Mouse (Mus musculus): ENCODE measurements around the gene Pik3r6. TPM values are rescaled to one million over a fixed set of nuclear protein-coding genes. Genes with fewer than 3 reads are reported as not detected.
A peak's percentile ranks its signal among the peaks of the same experiment; 100 is the strongest.

Gene Pik3r6
- total RNA-seq, 2 experiments from 2014 or later, result 2.8 to 3.2 TPM

DNA sequence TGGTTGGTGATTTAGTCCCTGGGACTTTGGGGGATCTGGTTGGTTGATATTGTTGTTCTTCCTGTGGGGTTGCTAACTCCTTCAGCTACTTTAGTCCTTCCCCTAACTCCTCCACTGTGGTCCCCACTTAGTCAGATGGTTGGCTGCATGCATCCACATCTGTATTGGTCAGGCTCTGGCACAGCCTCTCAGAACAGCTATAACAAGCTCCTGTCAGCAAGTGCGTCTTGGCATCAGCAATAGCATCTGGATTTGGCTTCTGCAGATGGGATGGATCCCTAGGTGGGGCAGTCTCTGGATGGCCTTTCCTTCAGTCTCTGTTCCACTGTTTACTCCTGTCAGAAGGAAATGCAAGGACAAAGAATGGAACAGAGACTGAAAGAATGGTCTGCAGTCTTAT lies 74.3 kb downstream of the Pik3r6 start:
- DNase-seq (ENCODE audit: low spot score in 2 of 2), result no peak

DNA sequence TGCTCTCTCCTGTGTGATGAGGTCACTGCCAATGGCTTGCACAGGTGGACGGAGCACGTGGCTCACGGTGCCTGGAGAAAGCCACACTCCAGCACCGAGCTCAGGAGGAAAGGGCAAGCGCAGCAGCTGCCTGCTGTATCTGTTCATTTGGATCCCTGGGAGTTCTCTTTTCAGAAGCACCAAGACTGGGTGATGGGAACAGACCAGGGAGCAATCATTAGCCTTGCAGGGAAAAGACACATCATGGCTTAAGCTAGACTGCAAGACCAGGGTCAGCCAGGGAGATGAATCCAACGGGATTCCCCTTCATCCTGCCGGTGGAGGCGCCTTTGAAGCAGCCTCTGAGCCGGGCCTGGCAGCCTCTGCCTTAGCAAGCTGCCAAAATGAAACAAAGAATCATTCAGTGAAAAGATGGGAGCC lies 76.7 kb downstream of the Pik3r6 start:
- no peak for DNase-seq (ENCODE audit: low spot score in 2 of 2)

DNA sequence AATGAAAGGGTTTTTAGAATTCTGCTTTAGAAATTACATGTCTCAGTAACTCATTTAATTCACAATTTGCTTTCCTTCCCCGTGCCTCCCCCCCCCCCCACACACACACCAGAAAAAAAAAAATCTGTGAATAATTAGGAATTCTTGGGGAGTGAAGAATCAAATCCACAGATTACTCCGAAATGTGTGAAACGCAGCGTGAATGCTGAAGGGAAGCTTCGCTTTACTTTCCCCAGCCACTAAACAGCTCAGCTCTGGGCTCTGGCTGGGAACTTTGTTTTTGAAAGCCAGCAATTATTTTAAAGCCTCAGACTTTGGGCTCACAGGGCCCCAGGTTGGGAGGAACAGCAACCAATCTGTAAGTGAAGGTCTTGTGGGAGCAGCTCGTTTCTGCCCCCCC lies 77.7 kb downstream of the Pik3r6 start:
- DNase-seq (ENCODE audit: low spot score in 2 of 2), result no peak

DNA sequence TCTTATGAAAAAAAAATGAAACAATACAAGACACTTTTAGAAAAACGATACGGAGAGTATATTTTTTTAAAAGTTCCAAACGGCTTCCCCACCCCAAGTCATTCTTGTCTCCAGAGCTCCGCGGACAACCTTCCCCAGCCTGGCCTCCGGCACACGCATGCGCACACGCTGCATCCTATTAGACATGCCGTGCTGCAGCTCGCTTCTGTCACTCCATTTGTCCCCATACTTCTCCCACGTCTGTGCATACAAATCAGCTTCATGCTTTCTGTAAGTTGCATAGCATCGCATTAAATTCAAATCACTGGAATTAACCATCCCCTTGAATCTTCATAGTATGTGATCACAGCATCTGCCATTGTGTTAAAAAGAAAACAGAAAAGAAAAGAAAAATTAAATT lies 80.4 kb downstream of the Pik3r6 start:
- DNase-seq (ENCODE audit: low spot score in 2 of 2), result no peak

DNA sequence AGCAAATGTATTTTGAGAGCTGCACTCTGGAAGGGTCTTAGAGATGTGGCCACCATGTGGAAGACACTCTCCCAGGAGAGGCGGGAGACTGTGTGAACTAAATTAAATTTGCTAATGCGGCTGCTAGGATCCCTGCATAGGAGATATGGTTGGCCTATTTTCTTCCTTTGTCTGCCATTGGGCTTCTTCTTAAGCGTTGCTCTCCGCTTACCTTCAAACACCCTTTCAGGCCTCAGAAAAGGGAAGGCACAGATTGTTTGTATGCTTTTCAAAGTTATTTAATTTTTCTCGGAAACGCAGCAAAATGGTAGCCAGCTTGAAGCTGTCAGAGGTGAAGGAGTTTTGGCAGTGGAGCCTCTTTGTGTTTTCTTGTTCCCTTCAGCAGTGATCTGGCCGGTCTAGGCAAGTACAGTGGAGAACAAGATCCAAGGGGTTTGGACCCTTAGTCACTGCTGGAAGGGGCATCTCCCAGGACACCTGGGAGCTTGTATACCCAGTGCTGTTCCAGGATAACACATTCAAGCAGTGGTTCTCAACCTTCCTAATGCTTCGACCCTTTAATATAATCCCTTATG lies 81.2 kb downstream of the Pik3r6 start:
- DNase-seq (ENCODE audit: low spot score in 2 of 2), result no peak

DNA sequence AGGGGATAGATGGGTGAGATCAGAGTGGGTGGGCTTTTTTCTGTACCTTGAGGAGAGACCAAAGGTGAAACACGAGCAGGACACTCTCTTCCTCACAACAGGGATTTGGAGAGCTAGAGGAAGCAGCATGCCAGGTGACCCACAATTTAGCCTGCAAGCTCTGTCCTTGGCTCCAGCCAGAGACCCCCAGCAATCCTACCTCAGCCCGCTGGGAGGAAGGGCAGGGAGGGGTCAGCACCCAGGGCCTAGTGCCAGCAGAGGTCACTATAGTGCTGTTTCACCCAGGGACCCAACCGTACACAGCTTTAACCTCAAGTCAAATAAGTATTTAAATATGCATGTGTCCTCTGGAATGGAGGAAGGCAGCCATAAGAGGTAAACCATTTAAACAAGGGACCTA lies 83.1 kb downstream of the Pik3r6 start:
- DNase-seq (ENCODE audit: low spot score in 2 of 2), result no peak

DNA sequence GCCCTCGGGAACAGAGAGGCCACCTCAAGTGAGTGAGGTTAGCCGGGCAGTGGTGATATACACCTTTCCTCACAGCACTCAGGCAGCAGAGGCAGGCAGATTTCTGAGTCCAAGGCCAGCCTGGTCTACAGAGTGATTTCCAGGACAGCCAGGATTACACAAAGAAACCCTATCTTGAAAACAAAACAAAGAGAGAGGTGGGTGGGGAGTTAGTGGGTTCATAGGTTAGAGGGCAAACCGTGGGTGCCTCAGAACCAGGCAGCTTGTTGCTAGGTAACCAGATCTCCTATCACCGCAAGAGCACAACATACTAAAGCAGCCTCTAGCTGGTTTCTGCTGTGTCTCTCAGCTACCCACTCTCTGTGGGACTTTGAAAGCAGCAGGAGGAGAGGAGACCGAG lies 83.9 kb downstream of the Pik3r6 start, which contains the start of gene Ccdc42:
TSS of gene Ccdc42 (plus strand) at position 301 of the 400 bp plus-strand sequence.
- DNase-seq (ENCODE audit: low spot score in 2 of 2), result no peak

DNA sequence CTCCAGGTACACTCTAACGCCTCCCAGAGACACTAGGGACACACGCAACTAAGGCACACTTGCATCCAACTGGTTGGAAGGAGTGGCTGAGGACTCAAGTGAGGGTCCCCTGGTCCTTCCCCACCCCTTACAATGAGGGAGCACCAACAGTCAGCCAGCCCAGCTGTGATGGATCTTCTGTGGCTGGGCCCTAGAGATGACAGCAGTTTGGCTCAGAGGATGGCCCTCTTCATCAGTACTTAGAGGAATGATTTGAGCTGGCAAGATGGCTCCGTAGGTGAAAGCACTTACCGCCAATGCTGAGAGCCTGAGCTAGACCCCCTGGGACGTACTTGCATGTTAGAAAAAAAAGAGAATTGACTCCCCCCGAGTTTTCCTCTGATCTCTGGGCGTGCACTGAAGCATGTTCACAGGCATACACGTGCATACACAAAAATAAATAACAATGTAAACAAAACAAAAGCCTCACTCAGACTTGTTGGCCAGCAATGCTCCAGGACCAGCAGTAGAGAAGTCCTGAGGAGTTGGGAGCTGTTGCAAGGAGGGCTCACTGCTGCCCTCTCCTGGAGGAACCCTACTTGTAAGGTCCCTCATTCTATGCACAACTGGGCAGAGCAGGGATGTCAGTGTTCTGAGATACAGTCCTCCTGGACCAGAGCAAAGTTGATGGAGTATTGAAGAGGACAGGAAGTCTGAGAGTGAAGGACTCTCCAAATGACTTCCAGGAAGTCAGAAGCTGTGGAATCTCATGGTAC lies 86.4 kb downstream of the Pik3r6 start:
- peak; percentile 75 to 83 for DNase-seq (ENCODE audit: low spot score in 2 of 2)

DNA sequence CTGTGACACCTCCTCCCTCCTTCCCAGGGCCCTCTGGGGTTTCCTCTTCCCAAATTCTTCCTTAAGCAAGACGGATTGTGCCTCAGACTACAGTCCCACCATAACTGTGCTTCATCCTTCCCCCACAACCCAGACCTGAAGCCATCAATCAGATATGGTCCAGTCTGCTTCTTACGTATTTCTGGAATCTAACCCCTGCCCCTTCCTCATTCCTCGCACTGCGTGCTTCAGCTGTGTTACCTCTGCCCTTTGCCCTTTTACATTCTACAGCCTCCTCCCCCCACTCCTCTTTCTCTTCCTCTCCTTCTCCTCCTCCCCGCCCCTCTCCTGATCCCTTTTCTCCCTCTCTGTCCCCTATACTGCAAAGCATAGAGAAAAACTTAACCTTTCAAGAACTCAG lies 88.9 kb downstream of the Pik3r6 start:
- DNase-seq (ENCODE audit: low spot score in 2 of 2), result no peak

DNA sequence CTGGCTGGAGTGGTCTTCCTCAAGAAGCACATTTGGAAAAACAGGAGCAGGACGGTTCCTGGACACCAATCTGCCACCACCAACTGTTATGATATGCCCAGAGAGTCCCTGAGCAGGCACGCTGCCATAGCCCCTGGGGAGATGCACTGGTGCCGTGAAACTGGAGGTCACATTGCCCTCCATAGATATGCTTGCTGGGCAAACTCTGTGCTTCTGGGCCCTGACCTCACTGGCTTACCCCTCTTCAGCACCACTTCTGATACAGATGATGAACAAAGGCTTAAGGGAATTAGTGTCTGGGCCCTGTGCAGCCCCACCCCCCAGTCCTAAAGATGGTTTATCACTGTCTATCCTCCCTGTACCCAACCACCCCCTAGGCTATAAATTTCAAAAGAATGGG lies 90.4 kb downstream of the Pik3r6 start:
- no peak for DNase-seq (ENCODE audit: low spot score in 2 of 2)

DNA sequence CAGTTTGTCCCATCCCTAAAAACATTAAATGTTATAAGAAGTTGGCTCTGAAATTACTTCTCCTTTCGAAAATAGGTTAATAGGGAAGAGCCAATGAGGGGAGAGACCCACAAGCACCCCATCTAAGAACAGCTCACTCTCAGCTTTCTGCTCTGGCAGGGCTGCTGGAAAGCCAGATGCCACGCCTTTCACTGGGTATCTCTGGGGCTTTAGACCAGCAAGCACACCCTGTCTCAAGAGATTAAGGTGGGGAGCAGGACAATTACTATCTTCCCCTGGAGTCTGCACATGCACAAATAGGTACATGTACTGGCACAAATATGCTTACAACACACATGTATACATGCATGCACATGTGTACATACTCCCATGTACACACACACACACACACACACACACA lies 95.1 kb downstream of the Pik3r6 start:
- DNase-seq (ENCODE audit: low spot score in 2 of 2), result no peak

DNA sequence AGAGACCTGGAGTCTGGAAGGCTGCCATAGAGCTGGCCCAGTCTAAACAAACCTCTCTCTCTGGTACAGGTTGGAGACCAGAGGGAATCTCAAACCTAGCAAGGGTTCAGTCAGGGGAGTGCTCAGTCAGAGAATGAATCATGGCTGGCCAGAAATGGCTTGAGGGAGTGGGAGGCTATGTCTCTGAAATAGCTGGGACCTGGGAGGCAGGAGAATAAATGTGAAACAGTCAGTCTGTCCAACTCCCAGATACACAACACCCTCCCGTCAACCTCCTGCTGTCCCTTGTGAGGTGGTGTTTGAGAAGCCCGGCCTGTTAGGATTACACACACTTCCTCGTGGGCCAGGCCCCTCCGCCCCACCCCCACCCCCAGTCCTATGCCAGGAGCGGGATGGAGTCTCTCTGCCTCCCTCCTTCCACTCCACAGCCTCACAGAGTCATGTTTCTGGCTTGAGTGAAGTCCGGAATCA lies 97.8 kb downstream of the Pik3r6 start:
- DNase-seq (ENCODE audit: low spot score in 2 of 2), result no peak

DNA sequence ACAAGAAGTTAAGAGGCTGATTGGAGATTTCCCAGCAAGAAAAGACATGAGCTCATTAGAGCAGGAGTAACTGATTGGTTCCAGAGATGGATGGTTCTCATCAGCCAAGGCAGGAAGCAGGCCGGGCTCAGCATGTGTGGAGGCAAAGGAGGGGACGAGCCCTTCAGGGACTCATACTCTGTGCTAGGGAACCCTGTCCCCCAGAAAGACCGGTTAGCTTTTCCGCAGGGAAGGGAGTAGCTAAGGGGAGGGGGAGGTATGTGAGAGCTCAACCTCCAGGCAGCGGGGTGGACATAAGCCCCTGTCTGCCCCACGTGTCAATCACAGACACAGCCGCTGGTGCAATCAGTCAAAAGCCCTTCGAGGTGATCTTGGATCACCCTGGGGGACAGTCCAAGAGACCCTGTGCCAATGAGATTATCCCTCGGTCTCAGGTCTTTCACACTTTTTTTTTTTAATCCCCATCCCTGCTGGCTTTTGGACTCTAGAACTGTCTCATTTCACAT lies 98.7 kb downstream of the Pik3r6 start:
- DNase-seq (ENCODE audit: low spot score in 2 of 2), result no peak

Other genes with a start within 250 kb of the Pik3r6 start
- gene Ntn1, start 102.2 kb upstream of the Pik3r6 start, total RNA-seq (2021), result 10 to 100 TPM; 13.8 to 14.1 TPM
- gene Pik3r5, start 70.9 kb upstream of the Pik3r6 start, total RNA-seq (2021), result 1 to 10 TPM; 1.6 to 3.0 TPM
- not detected for gene Mfsd6l, start 53.2 kb downstream of the Pik3r6 start, total RNA-seq (2021)
- under 1 TPM in 1 of 2 experiments, not detected in 1; 0.42 TPM for gene Ccdc42, start 84.0 kb downstream of the Pik3r6 start, total RNA-seq (2021)
- gene Myh10, start 188.5 kb downstream of the Pik3r6 start, total RNA-seq (2021), result 10 to 100 TPM; 31.4 to 32.2 TPM